Mouse (Mus musculus) thymus, postnatal 0 days (tissue): Measurements from ENCODE around the gene Tspan14. TPM values are rescaled to one million over a fixed set of nuclear protein-coding genes. Genes with fewer than 3 reads are reported as not detected.

Experiments used
- DNase-seq: peaks from one replicate; pipeline ENCODE4 v3.0.0-alpha.2; 2015; ENCODE audit warnings: low spot score
- polyA plus RNA-seq: library from polyadenylated mRNA; unstranded; fragments of >200 nt; fragmentation: Nextera tagmentation; extraction: Ambion mirVana; gene quantifications from 2 replicates; pipeline ENCODE4 v1.2.1, GENCODE M21; 2015

Tspan14 gene
- polyA plus RNA-seq, 1 experiment from 2014 or later: 58.5 TPM

DNA sequence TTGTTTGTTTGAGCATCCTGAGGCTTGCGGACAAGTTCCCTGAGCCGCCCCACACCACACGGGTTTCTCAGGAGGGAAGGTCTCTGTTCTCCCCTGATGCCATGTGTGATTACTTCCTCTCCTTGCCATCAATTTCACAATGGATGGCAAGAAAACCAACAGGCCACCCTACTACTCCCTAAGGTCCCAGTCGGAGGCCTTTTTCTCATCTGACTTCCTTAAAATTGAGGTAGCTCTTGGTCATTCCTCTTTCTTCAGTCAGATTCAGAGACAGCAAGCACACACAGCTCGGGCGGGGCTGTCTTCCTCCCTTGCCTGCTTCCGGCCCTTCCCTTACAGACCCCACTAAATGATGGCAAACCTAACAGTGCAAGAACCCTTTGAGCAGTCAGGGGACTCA is 47.1 kb downstream of the Tspan14 start:
- DNase-seq: no peak

DNA sequence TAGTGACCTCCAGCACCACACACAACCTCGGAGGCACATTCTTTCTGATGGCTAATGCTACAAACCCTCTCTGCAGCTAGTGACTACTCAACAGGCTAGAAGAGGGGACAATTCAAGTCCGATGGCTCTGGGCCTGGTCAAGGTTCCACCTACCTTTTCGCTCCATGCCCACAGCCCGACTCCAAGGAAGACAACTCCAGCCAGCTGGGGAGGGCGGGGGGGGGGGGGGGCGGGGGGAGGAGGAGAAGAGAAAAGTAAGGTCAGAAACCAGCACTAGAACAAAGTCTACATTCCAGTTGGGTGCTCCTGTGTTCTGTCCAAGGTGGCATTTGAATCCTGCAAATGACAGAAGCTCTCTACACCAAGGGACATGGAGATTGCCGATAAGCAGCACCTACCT is 48.1 kb downstream of the Tspan14 start:
- no peak for DNase-seq

- DNase-seq: peak; percentile 85
Observed at GRCm38 (mm10) chr14:40917632-40918031, 49.0 kb downstream of the Tspan14 start.

GRCm38 (mm10) chr14:40916667-40917066 is 49.9 kb downstream of the Tspan14 start:
- no peak for DNase-seq

DNA sequence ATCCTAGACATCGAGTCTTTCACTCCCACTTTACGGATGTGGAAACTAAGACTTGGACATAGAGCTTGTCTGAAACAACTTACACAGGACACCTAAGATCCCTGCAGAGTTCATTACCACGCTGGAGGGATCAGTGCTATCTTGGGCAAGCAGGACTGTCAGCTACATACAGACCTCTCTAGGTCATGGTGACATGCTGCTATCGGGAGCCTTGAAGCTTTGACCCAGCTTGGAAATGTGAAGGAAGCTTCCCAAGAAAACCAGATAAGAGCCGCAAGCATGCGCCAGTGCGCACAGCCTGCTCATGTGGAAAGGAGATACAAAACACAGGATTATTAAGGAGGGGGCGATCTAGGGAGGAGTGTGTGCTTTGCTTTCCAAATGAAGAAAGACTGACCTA is 50.8 kb downstream of the Tspan14 start:
- DNase-seq: no peak

DNA sequence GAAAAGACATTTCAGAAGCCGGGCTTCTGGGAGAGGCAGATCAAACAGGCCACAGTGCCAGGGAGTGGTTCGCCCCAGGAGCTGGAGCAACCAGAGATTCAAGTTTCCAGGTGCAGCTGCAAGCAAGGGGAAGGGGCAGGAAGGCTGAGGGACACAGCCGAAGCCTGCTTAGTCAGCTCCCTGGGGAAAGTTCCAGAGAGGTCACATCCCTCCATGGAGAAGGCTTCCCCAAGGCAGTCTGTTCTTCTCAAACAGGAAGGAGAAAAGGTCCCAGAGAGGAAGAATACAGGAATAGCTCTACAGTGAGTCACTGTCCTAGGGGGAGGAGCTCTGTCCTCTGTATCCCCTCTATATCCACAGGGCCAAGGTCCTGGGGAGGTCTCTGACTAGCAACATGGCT is 51.9 kb downstream of the Tspan14 start:
- DNase-seq: no peak

GRCm38 (mm10) chr14:40913709-40914108 is 52.9 kb downstream of the Tspan14 start:
- no peak for DNase-seq

- DNase-seq: no peak
Observed at GRCm38 (mm10) chr14:40911529-40911928, 55.1 kb downstream of the Tspan14 start.

DNA sequence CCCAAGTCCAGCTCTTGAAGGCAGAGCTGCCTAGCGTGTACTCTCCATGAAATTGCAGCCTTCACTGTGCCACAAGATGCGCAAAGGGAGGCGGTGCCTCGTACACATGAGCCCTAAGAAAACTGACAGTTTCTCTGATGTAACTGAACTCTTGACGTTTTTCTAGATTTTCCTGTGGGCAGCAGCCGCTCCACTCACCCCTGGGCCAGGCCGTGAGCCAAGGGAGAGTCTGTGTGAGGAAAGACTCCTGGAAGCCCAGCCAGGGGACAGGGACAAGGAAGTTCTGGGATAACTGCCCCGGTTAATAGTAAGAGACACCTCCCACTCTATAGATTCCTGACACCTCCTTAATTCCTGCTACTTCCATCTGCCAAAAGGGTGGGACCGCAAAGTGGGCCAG is 57.8 kb downstream of the Tspan14 start:
- DNase-seq: no peak

GRCm38 (mm10) chr14:40906770-40907169 is 59.8 kb downstream of the Tspan14 start:
- DNase-seq: no peak

- no peak for DNase-seq
Observed at GRCm38 (mm10) chr14:40905813-40906212, 60.8 kb downstream of the Tspan14 start.

DNA sequence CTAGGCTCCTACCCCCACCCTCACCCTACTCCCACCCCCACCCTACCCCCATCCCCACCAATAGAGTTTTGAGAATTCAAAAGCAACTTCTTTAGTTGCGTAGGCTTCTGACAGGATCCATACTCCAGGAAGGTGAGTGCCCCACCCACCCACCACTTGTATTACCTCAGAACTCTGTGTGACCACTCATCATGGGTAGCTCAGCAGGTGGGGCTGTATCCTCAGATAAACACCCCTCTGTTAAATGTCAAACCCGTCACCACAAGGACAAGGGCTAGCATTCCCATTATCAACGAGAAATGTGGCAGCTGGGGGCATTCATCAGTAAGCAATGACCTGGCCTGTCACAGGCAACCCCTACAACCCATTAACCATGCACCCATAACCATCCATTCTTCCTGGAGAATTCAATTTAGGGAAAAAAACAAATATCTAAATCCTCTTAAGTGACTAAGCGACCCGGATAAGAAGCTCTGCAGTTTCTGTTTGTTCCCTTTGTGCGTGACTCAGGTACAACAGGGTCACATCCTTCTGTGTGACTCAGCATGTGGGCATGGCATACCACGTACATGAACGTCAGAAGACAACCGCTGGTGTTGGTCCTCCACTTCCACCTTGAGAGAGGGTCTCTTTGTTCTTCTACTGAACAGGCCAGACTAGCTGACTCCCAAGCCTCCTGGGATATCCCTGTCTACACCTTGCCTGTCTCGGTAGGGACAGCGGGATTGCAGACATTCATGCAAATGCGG is 64.1 kb downstream of the Tspan14 start:
- DNase-seq: no peak

- no peak for DNase-seq
Observed at GRCm38 (mm10) chr14:40900267-40900666, 66.3 kb downstream of the Tspan14 start.

DNA sequence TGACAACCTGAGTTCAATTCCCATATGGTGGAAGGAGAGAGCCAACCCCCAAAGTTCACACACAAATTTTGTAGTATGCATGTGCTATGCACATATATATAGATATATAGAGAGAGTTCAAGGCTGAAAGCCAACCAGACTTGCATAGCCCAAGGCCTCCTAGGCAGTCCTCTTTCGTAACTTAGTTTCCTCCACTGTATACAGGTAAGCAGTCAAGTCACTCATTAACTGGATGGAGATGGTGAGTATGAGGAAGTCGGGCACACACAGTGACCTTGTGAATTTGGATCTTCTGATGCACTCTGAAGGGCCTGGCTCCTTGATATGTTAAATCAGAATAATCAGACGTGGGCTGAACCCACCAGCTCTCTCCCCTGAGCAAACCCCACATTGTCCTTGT is 68.7 kb downstream of the Tspan14 start:
- no peak for DNase-seq

GRCm38 (mm10) chr14:40895681-40896080 is 70.9 kb downstream of the Tspan14 start:
- no peak for DNase-seq

DNA sequence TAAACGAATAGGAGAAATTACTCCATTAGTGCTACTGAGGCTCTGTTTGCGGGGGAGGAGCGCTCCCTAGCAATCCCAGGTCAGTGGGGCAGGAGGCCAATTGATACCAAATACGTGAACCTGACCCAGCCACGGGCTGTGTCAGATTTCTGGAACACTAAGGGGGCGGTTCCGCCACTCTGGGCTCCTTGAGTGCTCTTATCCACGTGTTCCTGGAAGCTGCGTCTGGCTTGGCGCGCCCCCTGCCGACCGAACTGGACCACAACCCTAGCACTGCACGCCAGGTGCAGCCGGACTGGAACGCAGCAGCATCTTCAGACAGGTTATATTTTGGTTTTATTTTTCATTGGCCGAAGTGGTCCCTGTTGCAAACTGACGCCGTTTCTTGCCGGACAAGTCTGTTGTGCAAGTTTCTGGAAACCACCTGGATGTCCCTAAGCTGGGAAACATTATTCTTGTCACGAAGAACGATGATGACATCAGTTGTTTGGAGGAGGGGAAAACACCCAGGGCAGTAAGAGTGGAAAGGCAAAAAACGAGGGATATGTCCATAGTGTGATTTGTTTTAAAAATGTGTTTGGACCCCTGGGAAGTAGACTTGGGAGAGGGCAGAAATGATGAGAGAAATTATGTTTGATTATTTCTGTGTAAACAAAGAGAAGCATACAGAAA is 71.9 kb downstream of the Tspan14 start:
- peak; percentile 67 for DNase-seq

DNA sequence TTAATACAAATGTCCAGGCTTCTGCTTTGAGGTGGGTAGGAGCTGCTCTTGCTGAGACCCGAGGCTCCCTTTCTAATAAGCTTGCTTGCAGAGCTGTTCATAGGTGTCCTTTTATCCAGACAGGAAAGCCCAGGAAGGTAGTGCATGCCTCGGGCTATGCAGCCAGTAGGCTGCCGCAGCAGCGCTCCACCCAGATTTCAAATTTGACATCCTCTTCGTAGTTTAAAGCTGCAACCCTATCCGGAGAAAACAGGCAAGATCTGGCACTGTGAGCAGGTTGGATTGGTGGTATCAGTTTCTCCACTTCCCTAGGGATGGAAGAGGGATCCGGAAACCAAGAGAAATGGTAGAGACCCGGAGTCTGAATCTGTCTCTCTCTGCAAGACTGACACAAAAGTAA is 72.7 kb downstream of the Tspan14 start:
- no peak for DNase-seq

- no peak for DNase-seq
Observed at GRCm38 (mm10) chr14:40893196-40893595, 73.4 kb downstream of the Tspan14 start, which contains the start of gene Sh2d4b. Gene Sh2d4b, minus strand, starts transcription at chr14:40893266.

- no peak for DNase-seq
Observed at GRCm38 (mm10) chr14:40892326-40892825, 74.2 kb downstream of the Tspan14 start.

GRCm38 (mm10) chr14:40891506-40891905 is 75.1 kb downstream of the Tspan14 start:
- no peak for DNase-seq

DNA sequence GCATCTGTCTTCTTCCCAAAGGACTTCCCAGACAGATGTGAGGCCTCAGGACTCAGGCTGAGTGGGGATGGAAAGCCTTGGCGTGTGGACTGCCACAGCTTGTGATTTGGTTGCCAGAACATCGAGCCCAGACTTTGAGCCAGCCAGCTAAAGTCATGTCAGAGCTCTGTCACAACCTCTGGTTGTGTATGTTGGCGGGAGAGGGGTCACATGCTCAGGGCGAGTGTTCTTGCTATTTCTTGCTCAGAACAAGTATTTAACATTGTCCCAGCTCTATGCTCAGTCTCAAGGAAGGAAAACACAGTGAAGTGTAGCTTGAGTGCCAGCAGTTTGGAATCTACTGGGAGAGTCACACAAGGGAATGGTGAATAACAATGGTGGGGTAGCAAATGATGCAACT is 76.9 kb downstream of the Tspan14 start:
- DNase-seq: no peak

DNA sequence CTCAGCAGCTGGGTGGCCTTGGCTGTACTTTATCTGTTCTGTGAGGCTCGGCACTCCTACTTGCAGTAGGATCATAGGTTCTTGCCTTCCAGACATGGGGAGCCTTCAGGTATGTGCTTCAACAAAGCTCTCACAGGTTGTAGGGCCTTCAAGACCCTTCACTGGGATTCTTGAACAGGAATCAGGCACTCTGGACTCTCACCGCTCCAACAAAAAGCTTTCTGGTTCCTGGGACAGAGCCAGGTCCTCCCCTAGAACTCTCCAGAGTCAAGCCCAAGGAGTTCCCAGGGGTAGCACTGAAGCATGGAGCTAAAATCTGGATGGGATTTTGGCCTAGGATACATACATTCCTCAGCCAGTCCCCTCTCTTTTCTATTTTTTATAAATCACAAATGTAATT is 77.4 kb downstream of the Tspan14 start:
- DNase-seq: no peak
